Mouse (Mus musculus) forelimb bud, embryonic 11.5 days (tissue): Measurements from ENCODE around the gene Padi2.

Experiments
- DNase-seq: peaks from one replicate; pipeline ENCODE4 v3.0.0-alpha.2; 2012; ENCODE audit warnings: low read depth, low spot score

Gene Padi2

DNA sequence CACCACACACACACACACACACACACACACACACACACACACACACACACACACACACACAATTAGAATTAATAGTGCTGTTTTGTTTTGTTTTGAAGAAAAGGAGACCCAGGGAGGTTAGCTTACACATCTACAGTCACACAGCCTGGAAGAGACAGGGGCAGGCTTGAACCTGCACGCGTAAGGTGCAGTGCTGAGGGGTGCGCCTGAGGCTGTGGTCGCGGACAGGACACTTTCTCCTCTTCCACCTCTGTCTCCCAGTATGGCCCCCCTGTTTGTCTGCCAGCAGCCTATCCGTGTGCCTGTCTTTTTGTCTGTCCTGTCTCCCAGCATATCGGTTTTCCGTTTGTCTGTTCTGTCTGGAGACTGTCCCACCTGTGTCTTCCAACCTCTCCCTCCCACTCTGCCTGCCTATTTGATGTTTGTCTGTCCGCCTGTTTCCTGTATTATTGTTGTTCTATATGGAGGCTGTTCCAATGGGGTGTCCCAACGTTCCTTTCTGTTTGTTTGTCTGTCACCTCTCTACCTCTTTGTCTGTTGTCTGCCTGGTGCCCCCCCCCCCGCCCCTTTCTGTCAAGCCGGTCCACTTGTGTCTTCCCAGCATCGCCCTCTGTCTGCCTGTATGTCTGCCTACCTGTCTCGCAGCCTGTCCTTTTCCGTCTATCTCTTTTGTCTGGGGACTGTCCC, 80.0 kb downstream of the Padi2 start:
- DNase-seq = no peak

- peak; percentile 75 for DNase-seq
Measured at GRCm38 (mm10) chr4:140986711-140987395, 80.7 kb downstream of the Padi2 start, which contains the start of gene Atp13a2. Gene Atp13a2, plus strand, starts transcription at chr4:140986873.

DNA sequence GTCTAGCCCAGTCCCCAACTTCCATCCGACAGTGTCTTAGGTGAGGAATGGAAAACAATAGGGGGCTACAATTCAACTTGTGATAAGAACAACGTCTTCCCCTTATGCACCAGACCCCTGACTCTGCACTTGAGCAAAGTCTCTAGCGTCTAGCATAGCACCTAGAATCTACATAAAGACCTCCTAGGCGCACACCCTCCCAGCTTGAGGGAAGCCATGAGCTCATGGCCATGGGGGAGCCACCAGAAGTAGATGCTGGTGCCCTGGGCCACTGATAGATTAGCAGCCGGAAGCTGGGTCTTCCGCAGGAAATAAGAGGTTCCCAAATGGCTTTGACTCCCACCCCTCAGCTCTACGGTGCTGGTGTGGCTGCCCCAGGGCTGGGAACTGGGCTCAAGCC, 81.3 kb downstream of the Padi2 start:
- DNase-seq = no peak

GRCm38 (mm10) chr4:140988706-140989290, 82.7 kb downstream of the Padi2 start:
- DNase-seq = no peak

DNA sequence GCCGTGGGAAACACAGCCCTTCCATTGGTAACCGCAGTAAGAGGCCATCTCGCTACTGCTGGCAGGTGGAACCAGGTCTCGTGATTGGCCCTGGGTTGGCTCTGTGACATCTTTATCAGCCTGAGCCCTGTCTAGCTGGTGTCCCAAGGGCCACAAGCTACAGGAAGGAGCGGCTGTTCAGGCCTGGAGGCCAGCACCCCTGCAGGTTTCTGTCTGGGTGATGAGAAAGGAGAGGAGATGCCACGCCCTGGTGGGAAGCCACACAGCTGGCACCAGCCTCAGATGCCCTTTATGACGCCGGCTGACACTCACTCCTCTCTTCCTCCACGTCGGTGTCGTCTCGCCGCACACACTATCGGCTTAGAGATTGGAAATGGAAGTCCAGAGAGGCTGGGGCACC, 83.3 kb downstream of the Padi2 start:
- no peak for DNase-seq

- DNase-seq = no peak
Measured at GRCm38 (mm10) chr4:140992215-140992614, 86.1 kb downstream of the Padi2 start.

DNA sequence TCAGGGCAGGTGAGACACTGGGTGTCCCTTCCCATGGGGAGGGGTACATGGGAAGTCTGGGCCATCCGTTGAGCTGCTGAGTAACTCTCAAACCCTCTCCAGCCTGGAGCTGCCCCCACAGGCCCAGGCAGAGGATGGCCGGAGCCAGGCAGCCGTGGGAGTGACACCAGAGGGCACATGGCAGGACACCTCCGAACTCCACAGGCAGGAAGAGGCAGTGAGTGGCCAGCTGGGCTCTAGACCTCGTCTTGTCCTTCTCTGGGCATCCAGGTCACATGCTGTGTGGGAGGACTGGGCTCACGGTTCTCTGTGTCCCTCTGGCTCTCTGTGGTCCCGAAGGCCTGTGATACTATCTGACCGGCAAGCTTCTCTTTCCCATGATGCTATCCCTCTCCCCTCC, 87.7 kb downstream of the Padi2 start:
- DNase-seq = no peak

DNA sequence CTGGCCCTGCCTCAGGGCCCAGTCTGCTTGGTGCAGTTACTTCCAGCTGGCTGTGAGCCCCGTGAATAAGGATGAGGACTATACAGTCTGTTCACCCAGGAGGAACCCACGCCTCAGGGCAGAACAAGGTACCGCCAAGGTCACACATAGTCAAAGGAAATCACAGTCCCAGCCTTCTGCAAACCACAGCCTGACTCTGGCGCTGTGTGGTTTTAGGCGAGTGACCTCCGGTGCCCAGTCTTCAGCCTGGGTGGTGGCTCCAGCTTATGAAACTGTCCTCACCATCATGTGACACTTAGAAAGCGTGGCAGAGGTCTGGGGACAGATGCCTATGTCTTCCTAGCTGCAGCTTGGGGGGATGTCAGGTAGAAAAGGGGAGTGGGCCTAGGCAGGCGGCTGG, 89.7 kb downstream of the Padi2 start:
- DNase-seq = no peak

GRCm38 (mm10) chr4:140996812-140997211, 90.7 kb downstream of the Padi2 start:
- no peak for DNase-seq
